Mouse (Mus musculus) inflammation-experienced regulatory T-cells, adult 6 months (primary cell): ENCODE measurements around the gene Rnft2. TPM values are rescaled to one million over a fixed set of nuclear protein-coding genes. Genes with fewer than 3 reads are reported as not detected.
A peak's percentile ranks its signal among the peaks of the same experiment; 100 is the strongest.

Experiments used
- ATAC-seq: one replicate; pipeline ENCODE4 v1.8.0; 2017
- polyA plus RNA-seq, 3 experiments: library from polyadenylated mRNA; unstranded; fragments of 100-300 nt; shearing (Covaris generic); gene quantifications; one replicate each; pipeline ENCODE4 v1.2.1; 2017

The Rnft2 gene
- polyA plus RNA-seq, 3 experiments from 2014 or later, result not detected

DNA sequence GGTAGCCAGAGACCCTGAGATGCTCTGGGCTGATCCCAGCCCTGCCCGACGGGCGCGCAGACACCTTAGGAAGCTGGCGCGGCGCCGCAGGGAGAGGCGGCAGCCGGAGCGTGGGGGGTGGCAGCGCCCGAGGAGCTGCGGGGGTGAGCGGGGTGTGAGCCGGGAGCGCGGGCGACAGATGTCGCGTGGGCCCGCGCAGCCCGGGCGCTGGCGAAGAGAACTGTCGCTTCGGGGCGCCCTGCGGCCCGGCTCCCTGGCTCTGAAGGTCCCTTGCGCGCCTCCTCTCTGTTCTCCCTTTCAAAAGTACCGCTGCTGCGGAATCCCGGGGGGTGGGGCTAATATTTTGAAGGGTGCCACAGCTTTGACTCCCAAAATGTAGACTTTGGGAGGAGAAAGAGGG, 73.3 kb downstream of the Rnft2 start:
- no peak for ATAC-seq

GRCm38 (mm10) chr5:118170888-118171529, 73.9 kb downstream of the Rnft2 start:
- peak; percentile 36 for ATAC-seq

DNA sequence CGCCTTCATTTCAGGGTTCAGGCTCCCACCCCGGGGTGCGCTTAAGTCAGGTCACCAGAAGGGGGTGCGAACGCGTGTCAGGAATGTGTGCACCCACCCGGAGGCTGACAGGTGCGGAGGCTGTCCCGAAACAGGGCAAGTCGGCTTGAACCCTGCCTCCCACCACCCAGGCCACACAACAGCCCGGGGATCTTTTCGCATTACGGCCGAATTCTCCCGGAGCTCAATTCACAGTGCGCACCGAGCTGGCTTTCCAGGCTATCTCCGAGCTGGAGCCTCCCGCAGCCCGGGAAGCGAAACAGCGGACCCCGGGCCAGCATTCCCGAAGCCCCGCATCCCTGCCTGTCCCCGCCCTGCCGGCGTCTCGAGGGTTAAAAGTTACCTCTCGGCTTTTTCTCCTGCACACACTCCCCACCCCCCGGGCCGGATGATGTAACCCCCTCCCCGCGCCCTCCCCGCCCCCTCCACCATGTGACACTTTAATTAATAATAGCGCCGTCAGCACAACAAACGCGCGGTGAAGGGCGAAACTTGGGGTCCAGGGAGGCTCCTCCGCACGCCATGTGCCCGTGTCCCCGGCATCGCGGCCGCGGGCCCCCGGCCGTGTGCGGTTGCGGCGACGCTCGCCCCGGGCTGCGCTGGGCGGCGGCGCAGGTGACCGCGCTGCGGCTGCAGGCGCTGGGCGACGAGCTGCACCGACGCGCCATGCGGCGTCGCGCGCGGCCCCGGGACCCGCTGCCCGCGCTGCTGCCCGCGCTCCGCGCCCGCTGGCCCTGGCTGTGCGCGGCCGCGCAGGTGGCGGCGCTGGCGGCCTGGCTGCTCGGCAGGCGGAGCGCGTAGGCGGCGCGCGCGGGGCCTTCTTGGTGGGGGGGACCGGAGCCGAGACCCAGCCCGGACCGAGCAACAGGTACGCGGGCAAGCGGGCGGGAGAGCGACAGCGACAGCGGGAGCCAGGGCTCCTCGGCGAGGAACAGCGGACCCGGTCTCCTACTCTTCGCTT, 75.4 kb downstream of the Rnft2 start:
- ATAC-seq, result no peak

- ATAC-seq, result no peak
Measured at GRCm38 (mm10) chr5:118167561-118167995, 77.3 kb downstream of the Rnft2 start.

- ATAC-seq, result no peak
Measured at GRCm38 (mm10) chr5:118165462-118165861, 79.5 kb downstream of the Rnft2 start.

DNA sequence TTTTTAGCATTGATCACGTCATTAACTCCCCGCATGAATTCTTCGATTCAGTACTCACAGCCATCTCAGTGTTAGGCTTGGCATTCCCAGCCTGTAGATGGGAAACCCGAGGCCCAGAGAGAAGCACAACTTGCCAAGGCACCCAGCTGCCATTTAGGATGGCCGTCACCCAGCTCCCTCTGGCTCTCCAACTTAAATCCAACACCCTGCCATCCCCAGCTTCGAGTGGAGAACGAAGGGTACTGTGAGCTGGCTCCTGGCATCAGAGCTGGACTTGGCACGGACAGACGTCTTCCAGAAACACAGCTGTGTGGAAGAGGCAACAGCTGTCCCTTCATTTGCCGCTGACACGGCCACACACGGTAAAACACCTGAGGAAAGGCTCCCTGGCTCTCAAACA, 80.3 kb downstream of the Rnft2 start, which contains the start of gene Hrk:
Gene Hrk (plus strand): TSS at position 68 of the 400 bp plus-strand sequence.
- ATAC-seq, result no peak

GRCm38 (mm10) chr5:118160691-118161090, 84.2 kb downstream of the Rnft2 start:
- no peak for ATAC-seq

- no peak for ATAC-seq
Measured at GRCm38 (mm10) chr5:118156976-118157375, 87.9 kb downstream of the Rnft2 start.

- no peak for ATAC-seq
Measured at GRCm38 (mm10) chr5:118155565-118155947, 89.4 kb downstream of the Rnft2 start.

DNA sequence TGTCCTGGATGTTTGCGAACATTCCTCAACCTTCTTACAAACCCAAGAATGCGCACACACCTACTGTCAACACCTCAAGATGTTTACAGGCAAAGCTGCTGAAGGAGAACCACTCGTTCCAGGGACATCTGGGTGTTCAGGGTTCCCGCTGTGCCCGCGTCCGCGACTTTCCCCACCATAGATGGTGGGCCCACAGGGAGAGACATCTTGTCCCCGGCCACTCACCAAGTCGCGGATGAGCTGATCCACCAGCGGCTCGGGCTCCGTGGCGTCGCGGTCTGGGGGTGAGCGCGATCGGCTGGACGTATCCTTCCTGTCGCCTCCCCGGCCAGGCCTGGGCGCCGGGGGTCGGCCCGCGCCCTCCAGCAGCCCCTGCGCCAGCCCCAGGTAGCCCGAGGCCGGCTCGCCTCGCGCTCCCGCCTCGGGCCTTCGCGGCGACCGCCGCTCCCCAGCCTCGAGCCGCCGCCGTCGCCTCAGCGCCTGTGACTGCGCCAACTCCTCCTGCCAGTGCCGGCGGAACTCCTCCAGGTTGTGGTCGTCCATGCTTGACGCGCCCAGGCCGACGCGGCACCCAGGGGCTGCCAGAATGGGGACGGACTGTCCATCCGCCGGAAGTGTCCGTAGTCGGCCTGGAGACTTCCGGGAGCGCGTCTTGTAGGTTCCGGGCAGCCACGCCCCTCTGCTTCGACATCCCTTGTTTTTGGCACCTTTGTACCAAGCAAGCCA, 89.9 kb downstream of the Rnft2 start, which contains the start of gene Fbxw8:
Gene Fbxw8 (minus strand): TSS at position 626 of the 726 bp plus-strand sequence.
- ATAC-seq, result peak; percentile 61

DNA sequence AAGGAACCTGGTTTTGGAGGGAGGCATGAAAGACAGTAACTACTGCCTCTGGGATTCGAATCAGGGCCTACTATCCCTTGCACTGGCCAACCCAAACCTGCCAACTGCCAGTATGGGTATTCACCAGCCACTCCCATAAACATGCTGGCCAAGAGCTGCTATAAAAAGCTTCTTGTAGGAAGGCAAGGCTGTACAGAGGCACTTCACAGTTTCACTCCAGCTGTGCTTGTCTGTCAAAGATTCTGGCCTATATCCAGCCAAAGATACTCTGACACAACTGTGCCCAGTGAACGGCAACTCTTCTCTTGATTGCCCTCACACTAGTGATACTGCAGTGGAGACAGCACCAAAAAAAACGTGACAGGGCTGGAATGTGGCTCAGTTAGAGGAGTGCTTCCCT, 95.2 kb downstream of the Rnft2 start:
- no peak for ATAC-seq

GRCm38 (mm10) chr5:118147264-118147663, 97.7 kb downstream of the Rnft2 start:
- no peak for ATAC-seq

- no peak for ATAC-seq
Measured at GRCm38 (mm10) chr5:118145999-118146679, 98.8 kb downstream of the Rnft2 start.

- no peak for ATAC-seq
Measured at GRCm38 (mm10) chr5:118145458-118145857, 99.5 kb downstream of the Rnft2 start.

DNA sequence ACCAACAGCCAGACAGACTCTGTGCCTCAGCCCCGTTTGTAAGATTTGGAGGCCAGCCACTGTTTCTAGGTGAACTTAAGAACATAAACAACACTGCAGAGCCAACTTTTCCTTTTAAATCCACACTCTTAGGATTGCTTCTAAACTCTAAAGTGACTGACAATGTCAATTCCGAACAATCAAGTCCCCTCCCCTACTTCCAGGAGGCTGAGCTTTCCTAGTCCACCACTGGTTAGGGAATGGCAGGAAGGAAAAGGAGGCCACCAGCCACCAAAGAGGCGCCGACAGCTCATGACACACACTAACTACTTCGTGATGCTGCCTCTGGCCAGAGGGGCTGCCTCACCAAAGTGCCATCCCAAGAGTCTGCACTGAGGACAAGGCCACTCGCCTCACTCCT, 100.1 kb downstream of the Rnft2 start:
- ATAC-seq, result no peak

GRCm38 (mm10) chr5:118144327-118144726, 100.6 kb downstream of the Rnft2 start:
- no peak for ATAC-seq

DNA sequence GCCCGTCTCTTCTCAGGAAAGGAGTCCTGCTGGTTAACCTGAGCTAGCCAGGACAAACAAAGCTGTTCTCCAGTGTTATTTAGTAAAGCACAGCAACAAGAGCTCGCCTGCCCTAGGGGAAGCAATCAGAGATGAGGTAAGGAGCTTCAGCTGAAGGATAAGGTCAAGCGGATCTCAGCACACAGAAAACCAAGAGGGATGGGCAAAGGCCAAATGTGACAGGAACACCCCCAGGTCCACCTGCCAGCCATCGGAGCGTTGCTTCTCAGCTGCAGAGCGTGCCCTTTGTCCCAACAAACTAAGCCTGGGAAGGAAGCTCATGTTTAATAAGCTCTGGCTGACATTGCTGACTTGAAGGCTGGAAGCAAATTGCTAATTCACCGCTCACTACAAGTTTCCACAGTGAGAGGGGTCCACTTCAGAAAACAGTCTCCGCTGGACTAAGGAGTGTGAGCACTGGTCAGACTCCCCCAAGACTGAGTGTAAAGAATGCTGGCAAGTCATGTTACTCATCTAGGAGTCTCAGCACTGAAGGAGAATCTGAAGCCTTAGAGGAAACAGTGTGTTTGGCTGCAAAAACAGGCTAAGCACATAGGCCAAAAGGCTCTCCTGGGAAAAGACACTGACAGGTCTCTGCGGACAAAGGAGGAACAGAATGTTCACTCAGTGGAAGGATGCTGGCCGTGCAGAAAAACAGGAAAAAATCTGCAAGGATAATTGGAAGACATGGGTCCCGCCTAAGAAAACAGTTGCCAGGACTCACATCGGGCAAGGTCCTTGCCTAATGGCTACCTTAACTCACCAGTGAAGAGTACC, 101.5 kb downstream of the Rnft2 start:
- no peak for ATAC-seq

- ATAC-seq, result no peak
Measured at GRCm38 (mm10) chr5:118142471-118142870, 102.4 kb downstream of the Rnft2 start.
